Mouse (Mus musculus) spleen, adult 2 months (tissue): ENCODE results near the gene Stap2. TPM values are rescaled to one million over a fixed set of nuclear protein-coding genes. Genes with fewer than 3 reads are reported as not detected.

ENCODE experiments used
- DNase-seq, 2 experiments: peaks; one replicate each; pipeline versions ENCODE4 v3.0.0 to v3.0.0-alpha.2; 2012 to 2021; ENCODE audit warnings: low spot score in 2 of 2, low read depth in 1 of 2
- H3K27ac ChIP-seq: fragments of 200-500 bp; 2 replicates; pipeline ENCODE4 v1.5.1; 2012; ENCODE audit warnings: low read length, inconsistent platforms; ENCODE audit not compliant: insufficient read depth
- H3K27me3 ChIP-seq: fragments of 200-500 bp; 2 replicates; pipeline ENCODE4 v1.6.1; 2012; ENCODE audit warnings: mild to moderate bottlenecking, moderate library complexity, low read length, inconsistent platforms; ENCODE audit not compliant: control insufficient read depth, insufficient read depth
- H3K36me3 ChIP-seq: fragments of 200-500 bp; 2 replicates; pipeline ENCODE4 v1.6.1; 2012; ENCODE audit warnings: mild to moderate bottlenecking, low read length, inconsistent platforms; ENCODE audit not compliant: control insufficient read depth, insufficient read depth
- H3K4me1 ChIP-seq: fragments of 200-500 bp; 2 replicates; pipeline ENCODE4 v1.6.1; 2011; ENCODE audit warnings: inconsistent platforms; ENCODE audit not compliant: control insufficient read depth, insufficient read depth, insufficient read length
- H3K4me3 ChIP-seq: fragments of 200-500 bp; 2 replicates; pipeline ENCODE4 v1.5.1; 2011; ENCODE audit warnings: mild to moderate bottlenecking, inconsistent platforms; ENCODE audit not compliant: insufficient read depth, insufficient read length; ENCODE audit errors: extremely low read depth
- CTCF ChIP-seq: fragments of 200-500 bp; IDR thresholded peaks from 2 replicates; pipeline ENCODE4 v1.5.1; 2011; ENCODE audit warnings: mild to moderate bottlenecking, inconsistent platforms; ENCODE audit not compliant: insufficient read depth, insufficient read length, insufficient replicate concordance; ENCODE audit errors: extremely low read depth
- POLR2A ChIP-seq: fragments of 200-500 bp; IDR thresholded peaks from 2 replicates; pipeline ENCODE4 v1.6.1; 2011; ENCODE audit warnings: low read depth, low read length, inconsistent platforms
- WGBS: fragments of 180-500 bp; shearing (Covaris S2); methylation state at CpG from one replicate; pipeline ENCODE4 v1.1.7; 2018; 5-methylcytosine and 5-hydroxymethylcytosine counted together
- polyA plus RNA-seq: library from polyadenylated mRNA; depleted of rRNA; stranded (reverse); fragments of >200 nt; gene quantifications from 2 replicates; pipeline ENCODE4 v1.2.3, GENCODE M21; 2012

Gene Stap2
- polyA plus RNA-seq, 1 experiment = 12.0 TPM

- peak in 1 of 2 experiments; percentile 67 for DNase-seq
- 14% methylated on average over 7 of the region's 7 CpGs for WGBS
- Histone ChIP-seq H3K27me3 (no peaks in the 10 kb centered on the region), H3K4me3 (no peak overlapping the region), H3K36me3 (0 out of 2 replicates have a peak, but pooled peaks cover 2% of the 10 kb centered on the region), H3K27ac (peak overlapping the region; percentile 15; the same call in 1 of the 2 replicates), H3K4me1 (peaks cover 35% of the 10 kb centered on the region; the same call in 1 of the 2 replicates)
- no peak for TF ChIP-seq CTCF
Observed at GRCm38 (mm10) chr17:56032831-56033230, 27.4 kb upstream of the Stap2 start.

GRCm38 (mm10) chr17:56032127-56032733 lies 26.8 kb upstream of the Stap2 start:
- TF ChIP-seq POLR2A = no peak
- no peak for TF ChIP-seq CTCF
- peaks cover 38% of the 10 kb centered on the region; the same call in 1 of the 2 replicates for H3K4me1 ChIP-seq
- 0 out of 2 replicates have a peak, but pooled peaks cover 2% of the 10 kb centered on the region for H3K36me3 ChIP-seq
- WGBS = 65% methylated on average over 6 of the region's 6 CpGs
- DNase-seq = no peak
- no peaks in the 10 kb centered on the region for H3K27me3 ChIP-seq
- H3K27ac ChIP-seq = peak overlapping the region; percentile 55
- H3K4me3 ChIP-seq = no peak overlapping the region

GRCm38 (mm10) chr17:56031431-56031830 lies 26.0 kb upstream of the Stap2 start:
- WGBS = 79% methylated on average over 7 of the region's 7 CpGs
- TF ChIP-seq POLR2A = no peak
- no peak for TF ChIP-seq CTCF
- no peak for DNase-seq

GRCm38 (mm10) chr17:56030919-56031318 lies 25.5 kb upstream of the Stap2 start:
- H3K4me3 ChIP-seq = no peak overlapping the region
- peaks cover 39% of the 10 kb centered on the region; the same call in 1 of the 2 replicates for H3K4me1 ChIP-seq
- no peaks in the 10 kb centered on the region for H3K27me3 ChIP-seq
- DNase-seq = no peak
- peak overlapping the region; percentile 37; the same call in 1 of the 2 replicates for H3K27ac ChIP-seq
- H3K36me3 ChIP-seq = 0 out of 2 replicates have a peak, but pooled peaks cover 2% of the 10 kb centered on the region
- TF ChIP-seq POLR2A (no peak), CTCF (no peak)
- 22% methylated on average over 5 of the region's 5 CpGs for WGBS

More at GRCm38 (mm10) chr17:56031431-56031830, 26.0 kb upstream of the Stap2 start:
- Histone ChIP-seq H3K27ac (no peak overlapping the region), H3K4me3 (no peak overlapping the region), H3K4me1 (peaks cover 38% of the 10 kb centered on the region; the same call in 1 of the 2 replicates), H3K36me3 (0 out of 2 replicates have a peak, but pooled peaks cover 2% of the 10 kb centered on the region), H3K27me3 (no peaks in the 10 kb centered on the region)

GRCm38 (mm10) chr17:56030238-56030870 lies 25.0 kb upstream of the Stap2 start:
- H3K4me1 ChIP-seq = peaks cover 40% of the 10 kb centered on the region; the same call in 1 of the 2 replicates
- no peaks in the 10 kb centered on the region for H3K27me3 ChIP-seq
- H3K27ac ChIP-seq = peak overlapping the region; percentile 37; the same call in 1 of the 2 replicates
- no peak overlapping the region for H3K4me3 ChIP-seq
- H3K36me3 ChIP-seq = 0 out of 2 replicates have a peak, but pooled peaks cover 2% of the 10 kb centered on the region
- WGBS = 72% methylated on average over 9 of the region's 9 CpGs
- DNase-seq = no peak
- TF ChIP-seq CTCF = no peak
- TF ChIP-seq POLR2A = no peak

GRCm38 (mm10) chr17:56027801-56028441 lies 22.5 kb upstream of the Stap2 start:
- TF ChIP-seq CTCF (no peak), POLR2A (no peak)
- 95% methylated on average over 5 of the region's 5 CpGs for WGBS
- no peak overlapping the region for H3K27ac ChIP-seq
- H3K36me3 ChIP-seq = 0 out of 2 replicates have a peak, but pooled peaks cover 2% of the 10 kb centered on the region
- DNase-seq = no peak
- no peaks in the 10 kb centered on the region for H3K27me3 ChIP-seq
- H3K4me1 ChIP-seq = peaks cover 47% of the 10 kb centered on the region
- H3K4me3 ChIP-seq = no peak overlapping the region
